Mouse (Mus musculus) neural tube, embryonic 13.5 days (tissue): ENCODE results near the gene Arhgef16. TPM values are rescaled to one million over a fixed set of nuclear protein-coding genes. Genes with fewer than 3 reads are reported as not detected.

Source experiments
- ATAC-seq: fragments of 200-750 bp; cut with Nextera tagmentation; 2 replicates; pipeline ENCODE4 v1.8.0; 2017; ENCODE audit warnings: low read depth, mild to moderate bottlenecking, moderate TSS enrichment, moderate library complexity
- H3K27ac ChIP-seq: fragments of 300-500 bp; sonication (generic); replicated peaks from 2 replicates; pipeline ENCODE4 v1.5.1; 2015; ENCODE audit warnings: moderate library complexity, mild to moderate bottlenecking, inconsistent platforms
- H3K27me3 ChIP-seq: fragments of 300-500 bp; sonication (generic); 2 replicates; pipeline ENCODE4 v1.6.1; 2015; ENCODE audit warnings: mild to moderate bottlenecking, inconsistent platforms
- H3K36me3 ChIP-seq: fragments of 300-500 bp; sonication (generic); 2 replicates; pipeline ENCODE4 v1.6.1; 2015; ENCODE audit warnings: mild to moderate bottlenecking, inconsistent platforms
- H3K4me1 ChIP-seq: fragments of 300-500 bp; sonication (generic); replicated peaks from 2 replicates; pipeline ENCODE4 v1.6.1; 2015; ENCODE audit warnings: inconsistent platforms
- H3K4me2 ChIP-seq: fragments of 300-500 bp; sonication (generic); 2 replicates; pipeline ENCODE4 v1.6.1; 2015; ENCODE audit warnings: inconsistent platforms, mild to moderate bottlenecking, moderate library complexity
- H3K4me3 ChIP-seq: fragments of 300-500 bp; sonication (generic); 2 replicates; pipeline ENCODE4 v1.5.1; 2015; ENCODE audit warnings: mild to moderate bottlenecking, inconsistent platforms
- H3K9ac ChIP-seq: fragments of 300-500 bp; sonication (generic); 2 replicates; pipeline ENCODE4 v1.6.1; 2015; ENCODE audit warnings: moderate library complexity, mild to moderate bottlenecking, inconsistent platforms
- H3K9me3 ChIP-seq: fragments of 300-500 bp; sonication (generic); 2 replicates; pipeline ENCODE4 v1.6.1; 2016; ENCODE audit warnings: inconsistent platforms
- WGBS: fragments of 180-500 bp; shearing (Covaris S2); methylation state at CpG from one replicate; pipeline ENCODE4 v1.1.7; 2015; 5-methylcytosine and 5-hydroxymethylcytosine counted together
- polyA plus RNA-seq: library from polyadenylated mRNA; unstranded; fragments of >200 nt; fragmentation: Nextera tagmentation; extraction: Ambion mirVana; gene quantifications from 2 replicates; pipeline ENCODE4 v1.2.1, GENCODE M21; 2015

The Arhgef16 gene
- polyA plus RNA-seq, 1 experiment from 2014 or later, result 1.1 TPM

- H3K4me1 ChIP-seq, result peaks cover 18% of the 10 kb centered on the region
- no peak overlapping the region for H3K4me2 ChIP-seq
- H3K36me3 ChIP-seq, result no peaks in the 10 kb centered on the region
- H3K27me3 ChIP-seq, result peaks cover 39% of the 10 kb centered on the region
- H3K9me3 ChIP-seq, result no peaks in the 10 kb centered on the region
- no peak overlapping the region for H3K4me3 ChIP-seq
- H3K9ac ChIP-seq, result no peak overlapping the region
- H3K27ac ChIP-seq, result no peak overlapping the region
- ATAC-seq, result no peak
- WGBS, result 67% methylated on average over 4 of the region's 4 CpGs
Observed at GRCm38 (mm10) chr4:154325410-154325809, 23.9 kb upstream of the Arhgef16 start.

DNA sequence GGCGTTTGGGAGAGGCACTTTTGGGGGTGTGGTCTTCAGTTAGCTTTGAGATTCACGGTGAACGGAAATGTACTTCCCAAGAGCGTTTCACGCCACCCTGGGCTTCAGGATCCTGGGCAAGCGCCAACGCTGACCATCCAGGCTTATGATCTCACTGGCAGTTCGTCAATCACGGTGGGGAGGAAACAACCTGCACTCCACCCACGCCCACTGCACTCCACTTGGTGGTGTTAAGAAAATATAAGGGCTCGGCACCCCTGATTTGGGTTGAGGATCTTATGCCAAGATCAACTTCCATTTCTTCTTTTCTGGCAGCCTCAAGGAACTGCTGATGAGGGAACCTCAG lies 12.1 kb upstream of the Arhgef16 start:
- H3K9ac ChIP-seq, result no peak overlapping the region
- H3K4me3 ChIP-seq, result no peak overlapping the region
- peak overlapping the region; percentile 67 for H3K27ac ChIP-seq
- no peak for ATAC-seq
- WGBS, result 78% methylated on average over 11 of the region's 11 CpGs
- peaks cover 5% of the 10 kb centered on the region for H3K4me1 ChIP-seq
- no peaks in the 10 kb centered on the region for H3K27me3 ChIP-seq
- no peaks in the 10 kb centered on the region for H3K9me3 ChIP-seq
- H3K4me2 ChIP-seq, result no peak overlapping the region
- H3K36me3 ChIP-seq, result no peaks in the 10 kb centered on the region

DNA sequence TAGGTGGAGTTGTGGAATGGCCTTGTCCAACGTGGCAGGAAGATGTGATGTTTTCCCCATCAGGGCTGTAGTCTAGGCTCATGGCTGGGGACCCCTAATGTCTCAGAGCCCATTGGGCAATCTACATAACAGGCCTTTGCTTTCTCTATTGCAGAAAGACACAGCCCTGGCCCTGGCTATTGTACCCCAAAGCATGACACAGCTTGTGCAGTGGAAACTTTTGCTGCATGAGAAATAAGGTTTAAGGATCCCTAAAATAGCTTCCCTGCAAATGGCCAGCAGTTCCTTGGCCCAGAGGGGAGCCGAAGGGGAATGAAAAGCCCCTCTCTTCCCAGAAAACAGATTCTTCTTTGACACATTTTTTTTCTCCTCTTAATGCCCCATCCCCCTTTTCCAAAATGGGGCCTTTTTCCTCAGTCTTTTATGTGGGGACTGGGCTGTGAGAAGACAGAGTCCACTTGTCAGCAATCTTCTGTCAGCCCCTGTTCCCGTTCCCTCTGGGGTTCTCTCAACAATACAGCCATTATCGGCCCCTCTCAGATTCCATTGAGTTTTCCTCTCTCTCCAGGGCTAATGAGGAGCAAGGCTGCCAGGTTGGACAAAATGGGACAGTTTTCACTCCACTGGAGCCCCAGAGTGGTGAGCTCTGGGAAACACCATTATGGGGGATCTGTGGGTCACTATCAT lies 11.6 kb upstream of the Arhgef16 start:
- Histone ChIP-seq H3K4me1 (peaks cover 5% of the 10 kb centered on the region), H3K36me3 (no peaks in the 10 kb centered on the region), H3K4me3 (no peak overlapping the region), H3K27ac (peak overlapping the region; percentile 67), H3K9me3 (no peaks in the 10 kb centered on the region), H3K4me2 (no peak overlapping the region), H3K9ac (no peak overlapping the region), H3K27me3 (no peaks in the 10 kb centered on the region)
- WGBS, result 39% methylated on average over 4 of the region's 4 CpGs
- ATAC-seq, result peak; percentile 62

- ATAC-seq, result peak; percentile 55; the same call in 1 of the 2 replicates
Observed at GRCm38 (mm10) chr4:154312143-154312812, 10.8 kb upstream of the Arhgef16 start.

DNA sequence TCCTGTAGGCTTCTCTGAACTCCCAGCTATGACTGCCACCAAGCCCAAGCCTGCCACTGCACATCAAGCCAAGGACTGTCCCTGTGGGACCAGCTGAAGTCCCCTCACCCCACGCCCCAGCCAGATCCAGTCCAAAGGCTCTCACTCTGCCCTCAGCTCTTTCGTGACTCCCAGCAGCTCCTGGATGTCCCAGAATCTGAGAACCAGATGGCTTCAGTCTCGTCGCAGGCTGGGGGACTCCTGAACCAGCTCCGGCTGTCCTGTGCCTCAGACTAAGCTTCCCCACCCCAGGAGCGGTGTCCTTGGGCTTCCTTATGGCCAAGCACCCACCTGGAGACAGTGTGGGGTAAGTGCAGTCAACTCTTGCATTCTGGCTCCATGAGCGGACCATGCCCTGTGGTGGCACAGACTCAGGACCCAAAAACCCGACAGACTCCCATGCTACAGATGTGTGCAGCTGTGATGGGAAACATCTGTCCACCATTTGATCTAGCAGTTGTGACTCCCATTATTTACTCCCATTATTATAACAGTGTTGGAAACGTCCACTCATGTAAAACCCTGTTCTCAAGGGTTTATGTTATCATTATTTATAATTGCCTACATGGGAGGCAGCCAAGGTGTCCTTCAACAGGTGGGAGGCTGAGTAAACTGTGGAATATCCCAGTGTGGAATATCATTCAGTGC lies 9.2 kb upstream of the Arhgef16 start:
- H3K4me2 ChIP-seq, result no peak overlapping the region
- no peaks in the 10 kb centered on the region for H3K36me3 ChIP-seq
- no peaks in the 10 kb centered on the region for H3K9me3 ChIP-seq
- ATAC-seq, result no peak
- H3K9ac ChIP-seq, result no peak overlapping the region
- 73% methylated on average over 9 of the region's 9 CpGs for WGBS
- H3K27me3 ChIP-seq, result no peaks in the 10 kb centered on the region
- H3K4me1 ChIP-seq, result peaks cover 1% of the 10 kb centered on the region
- H3K27ac ChIP-seq, result no peak overlapping the region
- H3K4me3 ChIP-seq, result no peak overlapping the region

More at GRCm38 (mm10) chr4:154312143-154312812, 10.8 kb upstream of the Arhgef16 start:
- no peak overlapping the region for H3K4me2 ChIP-seq
- WGBS, result 87% methylated on average over 2 of the region's 2 CpGs
- no peak overlapping the region for H3K9ac ChIP-seq
- H3K27ac ChIP-seq, result peak overlapping the region; percentile 47
- H3K9me3 ChIP-seq, result no peaks in the 10 kb centered on the region
- no peak overlapping the region for H3K4me3 ChIP-seq
- H3K36me3 ChIP-seq, result no peaks in the 10 kb centered on the region
- no peaks in the 10 kb centered on the region for H3K27me3 ChIP-seq
- H3K4me1 ChIP-seq, result peaks cover 5% of the 10 kb centered on the region

DNA sequence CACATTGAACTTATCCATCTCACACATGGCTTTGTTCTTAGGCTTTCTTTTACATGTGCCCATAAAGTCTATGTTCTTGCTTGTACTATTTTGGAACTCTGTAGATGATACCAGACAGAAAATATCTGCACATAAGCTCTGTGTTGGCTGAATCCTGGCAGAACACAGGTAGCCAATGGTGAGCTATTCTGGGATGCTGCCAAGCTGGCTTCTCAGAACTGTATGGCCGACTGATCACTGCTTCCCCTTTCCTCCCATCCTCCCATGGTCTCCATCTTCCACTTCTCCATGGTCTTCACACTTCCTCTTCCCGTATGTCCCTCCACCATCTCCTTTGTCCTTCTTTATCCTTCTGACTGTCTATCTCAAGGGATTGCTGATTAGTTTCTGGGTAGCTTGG lies 7.7 kb upstream of the Arhgef16 start:
- Histone ChIP-seq H3K36me3 (no peaks in the 10 kb centered on the region), H3K9me3 (no peaks in the 10 kb centered on the region), H3K27ac (no peak overlapping the region), H3K4me1 (no peaks in the 10 kb centered on the region), H3K27me3 (no peaks in the 10 kb centered on the region), H3K9ac (no peak overlapping the region), H3K4me3 (no peak overlapping the region), H3K4me2 (no peak overlapping the region)
- 85% methylated on average over 2 of the region's 2 CpGs for WGBS
- ATAC-seq, result no peak

DNA sequence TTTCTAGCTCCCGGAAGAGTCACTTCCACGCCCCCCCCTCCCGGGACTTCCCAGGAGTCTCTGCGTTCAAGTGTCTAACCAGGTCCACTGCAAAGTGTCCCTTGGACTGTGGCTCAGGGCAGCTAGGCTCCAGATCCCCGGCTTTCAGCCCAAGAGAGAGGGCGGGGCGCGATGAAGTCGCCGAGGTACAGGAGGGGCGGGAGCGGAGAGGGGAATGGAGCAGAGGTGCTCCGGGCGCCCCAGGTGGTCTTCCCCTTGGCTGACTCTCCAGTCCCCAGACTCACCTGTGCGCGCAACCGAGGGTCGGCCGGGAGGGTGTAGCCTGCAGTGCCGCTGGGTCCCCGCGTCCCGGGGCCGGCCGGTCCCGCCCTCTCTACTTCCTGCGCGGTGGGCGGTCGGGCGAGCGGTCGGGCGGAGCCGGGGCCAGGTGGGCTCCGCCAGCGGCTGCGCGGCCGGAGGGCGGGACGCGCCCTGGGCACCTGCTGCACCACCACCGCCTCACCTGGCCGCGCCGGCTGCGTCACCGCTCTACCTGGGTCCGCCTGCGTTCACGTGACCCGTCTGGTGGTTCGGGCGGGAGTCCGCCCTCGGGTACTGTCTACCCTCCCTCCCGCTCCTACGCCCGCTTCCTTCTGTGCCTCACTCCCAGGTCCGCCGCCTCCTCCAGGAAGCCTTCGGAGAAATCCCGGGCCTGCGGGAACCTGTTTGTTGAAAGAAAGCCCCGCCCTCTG lies 1.8 kb downstream of the Arhgef16 start:
- Histone ChIP-seq H3K4me3 (peak overlapping the region; percentile 43), H3K27me3 (peaks cover 57% of the 10 kb centered on the region), H3K9me3 (no peaks in the 10 kb centered on the region), H3K4me2 (peak overlapping the region; percentile 69), H3K4me1 (peaks cover 8% of the 10 kb centered on the region), H3K36me3 (no peaks in the 10 kb centered on the region), H3K9ac (peak overlapping the region; percentile 52), H3K27ac (no peak overlapping the region)
- ATAC-seq, result no peak
- WGBS, result under 1% methylated on average over 57 of the region's 66 CpGs

- Histone ChIP-seq H3K4me2 (no peak overlapping the region), H3K9ac (no peak overlapping the region), H3K36me3 (no peaks in the 10 kb centered on the region), H3K9me3 (no peaks in the 10 kb centered on the region), H3K27ac (no peak overlapping the region), H3K4me1 (peaks cover 13% of the 10 kb centered on the region), H3K27me3 (peaks cover 55% of the 10 kb centered on the region), H3K4me3 (no peak overlapping the region)
- no peak for ATAC-seq
- WGBS, result 32% methylated on average over 9 of the region's 9 CpGs
Observed at GRCm38 (mm10) chr4:154297761-154298160, 3.7 kb downstream of the Arhgef16 start.

- H3K9me3 ChIP-seq, result no peaks in the 10 kb centered on the region
- no peak overlapping the region for H3K4me2 ChIP-seq
- peaks cover 21% of the 10 kb centered on the region for H3K27me3 ChIP-seq
- peaks cover 5% of the 10 kb centered on the region; the same call in 1 of the 2 replicates for H3K4me1 ChIP-seq
- H3K4me3 ChIP-seq, result no peak overlapping the region
- 0 out of 2 replicates have a peak, but pooled peaks have one; percentile 32 for ATAC-seq
- no peak overlapping the region for H3K9ac ChIP-seq
- H3K36me3 ChIP-seq, result no peaks in the 10 kb centered on the region
- WGBS, result 52% methylated on average over 8 of the region's 8 CpGs
- H3K27ac ChIP-seq, result no peak overlapping the region
Observed at GRCm38 (mm10) chr4:154294262-154294731, 7.2 kb downstream of the Arhgef16 start.

GRCm38 (mm10) chr4:154293735-154294201 lies 7.7 kb downstream of the Arhgef16 start:
- Histone ChIP-seq H3K36me3 (no peaks in the 10 kb centered on the region), H3K4me3 (no peak overlapping the region), H3K9me3 (no peaks in the 10 kb centered on the region), H3K9ac (no peak overlapping the region), H3K27me3 (peaks cover 16% of the 10 kb centered on the region), H3K4me2 (no peak overlapping the region), H3K4me1 (peaks cover 5% of the 10 kb centered on the region; the same call in 1 of the 2 replicates), H3K27ac (no peak overlapping the region)
- WGBS, result 64% methylated on average over 4 of the region's 4 CpGs
- ATAC-seq, result no peak

DNA sequence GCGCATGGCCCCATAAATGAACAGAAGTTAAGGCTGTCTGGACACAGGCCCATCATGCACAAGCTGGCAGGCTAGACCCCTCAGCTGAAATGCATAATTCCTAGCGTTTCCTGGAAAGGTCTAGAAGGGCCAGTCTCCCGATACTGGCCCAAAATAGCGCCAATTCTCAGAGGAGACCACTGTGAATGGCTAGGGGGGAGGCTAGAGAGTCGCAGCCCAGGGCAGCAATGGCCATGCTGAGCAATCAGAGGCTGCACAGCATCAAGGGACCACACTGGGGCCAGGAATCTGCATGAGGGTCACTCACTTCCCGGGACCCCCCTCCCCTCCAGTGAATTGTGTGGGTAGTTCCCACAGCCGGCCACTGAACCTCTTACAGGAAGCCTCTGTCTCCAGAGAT lies 17.8 kb downstream of the Arhgef16 start:
- no peak overlapping the region for H3K9ac ChIP-seq
- 63% methylated on average over 7 of the region's 7 CpGs for WGBS

More for the DNA sequence above, 17.8 kb downstream of the Arhgef16 start:
- Histone ChIP-seq H3K4me3 (no peak overlapping the region), H3K27me3 (no peaks in the 10 kb centered on the region), H3K9me3 (no peaks in the 10 kb centered on the region), H3K27ac (no peak overlapping the region), H3K4me1 (no peaks in the 10 kb centered on the region), H3K4me2 (no peak overlapping the region), H3K36me3 (no peaks in the 10 kb centered on the region)
- no peak for ATAC-seq
